Mouse (Mus musculus): ENCODE results near the gene Eya2.

- no peak for TF ChIP-seq CTCF (IDR thresholded peaks at IDR 0.05; ENCODE audit: borderline replicate concordance, insufficient read depth, low read length)
- TF ChIP-seq POLR2A (IDR thresholded peaks at IDR 0.05; ENCODE audit: low read depth, low read length), result no peak
These were observed 1.1 kb upstream of the Eya2 start for GRCm38 (mm10) chr2:165593763-165594162.
